Mouse (Mus musculus) cerebellum, adult (tissue): ENCODE results near the gene Artn.
A peak's percentile ranks its signal among the peaks of the same experiment; 100 is the strongest.

ENCODE experiments used
- ATAC-seq: cut with Nextera tagmentation; 2 replicates; pipeline ENCODE4 v1.9.2; 2017; ENCODE audit warnings: mild to moderate bottlenecking, moderate library complexity, mixed read lengths; ENCODE audit not compliant: insufficient number of reproducible peaks, low FRiP score, low TSS enrichment

Gene Artn

GRCm38 (mm10) chr4:117891738-117892161, 37.8 kb downstream of the Artn start, which contains the start of gene Dph2:
TSS of gene Dph2 (minus strand) at chr4:117892032.
- ATAC-seq: peak; percentile 72

- no peak for ATAC-seq
These were observed 38.8 kb downstream of the Artn start for GRCm38 (mm10) chr4:117890750-117891149.

- ATAC-seq: no peak
These were observed 39.5 kb downstream of the Artn start for GRCm38 (mm10) chr4:117890031-117890430.

- ATAC-seq: no peak
These were observed 40.1 kb downstream of the Artn start for GRCm38 (mm10) chr4:117889471-117889870.

- ATAC-seq: no peak
These were observed 41.6 kb downstream of the Artn start for GRCm38 (mm10) chr4:117887920-117888319.

GRCm38 (mm10) chr4:117887133-117887532, 42.4 kb downstream of the Artn start, which contains the start of gene Atp6v0b:
TSS of gene Atp6v0b (minus strand) at chr4:117887333.
- peak; percentile 75 for ATAC-seq

GRCm38 (mm10) chr4:117886644-117887043, 42.9 kb downstream of the Artn start:
- ATAC-seq: no peak; the same call in 1 of the 2 replicates

- no peak for ATAC-seq
These were observed 43.6 kb downstream of the Artn start for GRCm38 (mm10) chr4:117885994-117886393.

- ATAC-seq: no peak
These were observed 44.5 kb downstream of the Artn start for GRCm38 (mm10) chr4:117885093-117885492.

- no peak for ATAC-seq
These were observed 45.4 kb downstream of the Artn start for GRCm38 (mm10) chr4:117884146-117884545.

GRCm38 (mm10) chr4:117882701-117883691, 46.6 kb downstream of the Artn start, which contains the start of gene B4galt2:
TSS of gene B4galt2 (minus strand) at chr4:117883487.
- ATAC-seq: no peak

GRCm38 (mm10) chr4:117878703-117879102, 50.9 kb downstream of the Artn start:
- ATAC-seq: no peak

- ATAC-seq: no peak
These were observed 51.3 kb downstream of the Artn start for GRCm38 (mm10) chr4:117878301-117878700.
